Mouse (Mus musculus) testis, adult 2 months (tissue): ENCODE data around the gene Ddx51.

Experiments used
- CTCF ChIP-seq: fragments of 200-500 bp; IDR thresholded peaks from 2 replicates; pipeline ENCODE4 v1.5.1; 2012; ENCODE audit warnings: low read depth, mild to moderate bottlenecking, inconsistent platforms, low read length, moderate library complexity; ENCODE audit not compliant: control insufficient read depth, insufficient read depth, insufficient replicate concordance
- POLR2A ChIP-seq: fragments of 200-500 bp; IDR thresholded peaks from 2 replicates; pipeline ENCODE4 v1.6.1; 2012; ENCODE audit warnings: low read depth, mild to moderate bottlenecking, inconsistent platforms, low read length, moderate library complexity; ENCODE audit not compliant: control insufficient read depth

DNA sequence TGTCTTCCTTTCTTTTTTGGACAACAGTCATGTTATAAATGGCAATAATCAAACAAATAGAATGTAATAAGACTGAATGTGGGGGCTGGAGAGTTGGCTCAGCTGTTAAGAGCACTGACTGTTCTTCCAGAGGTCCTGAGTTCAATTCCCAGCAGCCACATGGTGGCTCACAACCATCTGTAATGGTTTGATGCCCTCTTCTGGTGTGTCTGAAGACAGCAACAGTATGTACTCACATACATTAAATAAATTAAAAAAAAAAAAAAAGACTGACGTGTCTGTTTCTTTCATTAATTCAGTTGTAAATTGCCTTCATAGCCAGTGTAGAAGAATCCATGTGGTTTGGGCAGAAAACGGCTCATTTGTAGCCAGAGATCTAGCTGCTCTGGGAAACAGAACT lies 28.9 kb upstream of the Ddx51 start:
- TF ChIP-seq POLR2A (no peak), CTCF (no peak)
